Mouse (Mus musculus) B cell, adult (primary cell): ENCODE data around the gene Gm13279. TPM values are rescaled to one million over a fixed set of nuclear protein-coding genes. Genes with fewer than 3 reads are reported as not detected.

Experiments used
- total RNA-seq: library from RNA; stranded (reverse); gene quantifications from 4 replicates; pipeline ENCODE4 v1.2.4, GENCODE M21; 2023; ENCODE audit not compliant: inconsistent age

The Gm13279 gene
- total RNA-seq, 1 experiment from 2014 or later, result not detected

Other genes with a start within 250 kb of the Gm13279 start
- not detected in 4 replicates for gene Ifna15, start 239.2 kb upstream of the Gm13279 start, total RNA-seq
- gene Ifna14, start 225.6 kb upstream of the Gm13279 start, total RNA-seq, result not detected in 4 replicates
- gene Ifna9, start 205.0 kb upstream of the Gm13279 start, total RNA-seq, result not detected in 4 replicates
- gene Ifna12, start 194.0 kb upstream of the Gm13279 start, total RNA-seq, result not detected in 4 replicates
- gene C87499, start 163.0 kb upstream of the Gm13279 start, total RNA-seq, result not detected in 4 replicates
- not detected in 4 replicates for gene Ifna13, start 152.9 kb upstream of the Gm13279 start, total RNA-seq
- not detected in 4 replicates for gene Ifna16, start 120.5 kb upstream of the Gm13279 start, total RNA-seq
- not detected in 4 replicates for gene Ifna2, start 113.5 kb upstream of the Gm13279 start, total RNA-seq
- not detected in 4 replicates for gene Ifnab, start 106.0 kb upstream of the Gm13279 start, total RNA-seq
- not detected in 4 replicates for gene Gm26566, start 75.6 kb upstream of the Gm13279 start, total RNA-seq
- 16.1 to 18.8 TPM (median 16.6 TPM) in 4 replicates for gene Klhl9, start 74.9 kb upstream of the Gm13279 start, total RNA-seq
- gene Gm13271, start 42.5 kb upstream of the Gm13279 start, total RNA-seq, result not detected in 4 replicates
- not detected in 4 replicates for gene Gm13283, start 37.3 kb upstream of the Gm13279 start, total RNA-seq
- gene Gm13290, start 23.6 kb upstream of the Gm13279 start, total RNA-seq, result not detected in 4 replicates
- not detected in 4 replicates for gene Gm13289, start 20.5 kb upstream of the Gm13279 start, total RNA-seq
- gene Gm13272, start 17.5 kb upstream of the Gm13279 start, total RNA-seq, result not detected in 4 replicates
- gene Ifnz, start 15.3 kb upstream of the Gm13279 start, total RNA-seq, result not detected in 4 replicates
- gene Gm13276, start 11.7 kb upstream of the Gm13279 start, total RNA-seq, result not detected in 4 replicates
- gene Gm13277, start 8.8 kb upstream of the Gm13279 start, total RNA-seq, result not detected in 4 replicates
- gene Gm13278, start 5.8 kb upstream of the Gm13279 start, total RNA-seq, result not detected in 4 replicates
- gene Gm13275, start 2.9 kb upstream of the Gm13279 start, total RNA-seq, result not detected in 4 replicates
- gene Gm13285, start 2.3 kb downstream of the Gm13279 start, total RNA-seq, result 0.36 TPM in 1 of 4 replicates, not detected in the others
- gene Gm13287, start 5.9 kb downstream of the Gm13279 start, total RNA-seq, result not detected in 4 replicates
- not detected in 4 replicates for gene Gm13288, start 8.1 kb downstream of the Gm13279 start, total RNA-seq
- not detected in 4 replicates for gene Ifna7, start 18.8 kb downstream of the Gm13279 start, total RNA-seq
- not detected in 4 replicates for gene Ifna11, start 22.6 kb downstream of the Gm13279 start, total RNA-seq
- gene Ifna6, start 30.0 kb downstream of the Gm13279 start, total RNA-seq, result not detected in 4 replicates
- not detected in 4 replicates for gene Ifna5, start 38.1 kb downstream of the Gm13279 start, total RNA-seq
- gene Ifna4, start 44.5 kb downstream of the Gm13279 start, total RNA-seq, result not detected in 4 replicates
- not detected in 4 replicates for gene Ifna1, start 52.7 kb downstream of the Gm13279 start, total RNA-seq
- gene Ifne, start 82.8 kb downstream of the Gm13279 start, total RNA-seq, result not detected in 4 replicates